In genomic region chr1:184491252-184491651, GRCm38 (mm10) we compare ENCODE assay signal across 25 mouse cellular contexts.
DNase-seq lines count a peak whose midpoint lies in the region; ATAC-seq and TF ChIP-seq lines count a peak whose summit lies in the region.
"Had no signal": no experiment of that assay in that cellular context is flagged by ENCODE, and none has a peak within 500 bp of the region (broad histone marks: within the 10 kb centered on the region; RNA-seq: fewer than 3 reads in every experiment).

No protein-coding gene starts in this region.

- 55% methylated on average over 4 of the region's 4 CpGs for WGBS in liver, embryonic 11.5 days

- ATAC-seq in common myeloid progenitor, adult 5-6 weeks (replicated peaks; ENCODE audit: low read depth, poor library complexity, severe bottlenecking) = peak; percentile 72
- ATAC-seq in megakaryocyte, adult 5-6 weeks (ENCODE audit: poor library complexity, severe bottlenecking) = peak; percentile 74
- ATAC-seq in frontal cortex, adult (ENCODE audit: low TSS enrichment) = no peak
- ATAC-seq in liver, embryonic 11.5 days (replicated peaks; ENCODE audit: low FRiP score) = no peak
- ATAC-seq: activated CD4-positive, CD25-positive, alpha-beta regulatory T cell, adult 4 months; CD4-positive, CD25-positive, alpha-beta regulatory T cell, adult 4 months; forebrain, embryonic 13.5 days; forebrain, embryonic 15.5 days; forebrain, postnatal 0 days; Patski had no signal

- peak; percentile 65 for DNase-seq in 416B (ENCODE audit: low read depth)
- no peak for DNase-seq in left cerebral cortex, adult 2 months (ENCODE audit: extremely low spot score in 1 of 2, low spot score in 2 of 2)
- no peak for DNase-seq in liver, embryonic 11.5 days (ENCODE audit: low spot score)
- DNase-seq: adrenal gland, adult 8-10 months; adrenal gland, postnatal 14 days; adrenal gland, postnatal 36 days; B cell, adult 2 months; cerebellum, adult 11-12 months; cerebellum, adult 2 months; cerebellum, adult 9-10 months; cerebellum, postnatal 10 days; cerebellum, postnatal 25 days; forebrain, postnatal 0 days had no signal

- no peak overlapping the region for H3K4me3 ChIP-seq in left cerebral cortex, adult 2 months
- no peak overlapping the region for H3K4me3 ChIP-seq in liver, embryonic 11.5 days (ENCODE audit: low read depth, low read length)
- H3K4me3 ChIP-seq: embryonic facial prominence, embryonic 10.5 days; embryonic facial prominence, embryonic 12.5 days; forebrain, embryonic 13.5 days; forebrain, embryonic 15.5 days had no signal

- no peaks in the 10 kb centered on the region for H3K4me1 ChIP-seq in liver, embryonic 11.5 days (replicated peaks; ENCODE audit: control insufficient read depth, insufficient read depth, low read length)
- H3K4me1 ChIP-seq: embryonic facial prominence, embryonic 12.5 days; forebrain, embryonic 13.5 days; forebrain, embryonic 15.5 days had no signal

- H3K27me3 ChIP-seq in liver, embryonic 11.5 days (replicated peaks; ENCODE audit: control insufficient read depth, insufficient read depth, low read length) = no peaks in the 10 kb centered on the region
- H3K27me3 ChIP-seq: CH12.LX; embryonic facial prominence, embryonic 12.5 days; forebrain, embryonic 13.5 days; forebrain, embryonic 15.5 days had no signal

- H3K4me2 ChIP-seq in liver, embryonic 11.5 days = no peak overlapping the region
- H3K4me2 ChIP-seq: embryonic facial prominence, embryonic 12.5 days; forebrain, embryonic 13.5 days; forebrain, embryonic 15.5 days had no signal

- intact Hi-C loops in left cerebral cortex, adult 2 months (cut with DNase I) = no loop called here

- H3K36me3 ChIP-seq in liver, embryonic 11.5 days (ENCODE audit: control insufficient read depth, insufficient read depth, low read length) = no peaks in the 10 kb centered on the region
- H3K36me3 ChIP-seq: embryonic facial prominence, embryonic 10.5 days; embryonic facial prominence, embryonic 12.5 days; forebrain, embryonic 15.5 days; G1E had no signal

- TF ChIP-seq CTCF in left cerebral cortex, adult 2 months (IDR thresholded peaks at IDR 0.05) = no peak

- no peaks in the 10 kb centered on the region for H3K9me3 ChIP-seq in liver, embryonic 11.5 days (ENCODE audit: control insufficient read depth, low read length)
- H3K9me3 ChIP-seq: embryonic facial prominence, embryonic 10.5 days; embryonic facial prominence, embryonic 12.5 days; forebrain, embryonic 13.5 days; forebrain, embryonic 15.5 days; G1E had no signal

- no peak overlapping the region for H3K9ac ChIP-seq in liver, embryonic 11.5 days (ENCODE audit: low read depth, low read length)
- H3K9ac ChIP-seq: embryonic facial prominence, embryonic 12.5 days; forebrain, embryonic 13.5 days; forebrain, embryonic 15.5 days; forebrain, postnatal 0 days had no signal

- no peak overlapping the region for H3K27ac ChIP-seq in left cerebral cortex, adult 2 months
- H3K27ac ChIP-seq in liver, embryonic 11.5 days (ENCODE audit: low read depth, low read length) = no peak overlapping the region
- H3K27ac ChIP-seq: embryonic facial prominence, embryonic 10.5 days; embryonic facial prominence, embryonic 12.5 days; forebrain, embryonic 13.5 days; forebrain, embryonic 15.5 days had no signal

Comparison
In these comparisons a context has a peak if more than half of its experiments do, and no peak if none do; other contexts are left out.
1. ATAC-seq: peak in common myeloid progenitor, adult 5-6 weeks (single experiment) and megakaryocyte, adult 5-6 weeks (single experiment); none in frontal cortex, adult (single experiment) and liver, embryonic 11.5 days (single experiment).